Mouse (Mus musculus) liver, adult 2 months (tissue): ENCODE results near the gene Nfkbib.

Experiments
- CTCF ChIP-seq: fragments of 200-500 bp; IDR thresholded peaks from 2 replicates; pipeline ENCODE4 v1.5.1; 2011; ENCODE audit warnings: low read depth, low read length, control low read depth
- POLR2A ChIP-seq: fragments of 200-500 bp; IDR thresholded peaks from 2 replicates; pipeline ENCODE4 v1.6.1; 2011; ENCODE audit warnings: low read length, control low read depth; ENCODE audit not compliant: insufficient read depth; ENCODE audit errors: extremely low read depth

GRCm38 (mm10) chr7:28769414-28769958, 2.2 kb upstream of the Nfkbib start:
- no peak for TF ChIP-seq POLR2A
- TF ChIP-seq CTCF = no peak
